Mouse (Mus musculus) liver, postnatal 0 days (tissue): ENCODE results near the gene 4930432K21Rik.
A peak's percentile ranks its signal among the peaks of the same experiment; 100 is the strongest.

Source experiments
- CTCF ChIP-seq: sonication (generic); IDR thresholded peaks from 2 replicates; pipeline ENCODE4 v1.5.1; 2016; ENCODE audit warnings: antibody characterized with exemption, low read depth
- EP300 ChIP-seq: IDR thresholded peaks from 2 replicates; pipeline ENCODE4 v1.6.1; 2016; ENCODE audit warnings: antibody characterized with exemption, low read depth, mild to moderate bottlenecking

GRCm38 (mm10) chr8:84128277-84128676, 19.5 kb upstream of the 4930432K21Rik start:
- TF ChIP-seq EP300 (no peak), CTCF (0 out of 2 replicates have a peak, but pooled peaks have one; percentile 6)
